Mouse (Mus musculus): ENCODE results near the gene Mcu. TPM values are rescaled to one million over a fixed set of nuclear protein-coding genes. Genes with fewer than 3 reads are reported as not detected.

Gene Mcu
- total and polyA plus RNA-seq, 3 experiments, result 4.9 to 5.7 (median 5.3) TPM

- peaks cover 14 to 33% of the 10 kb centered on the region in 2 experiments for H3K4me1 ChIP-seq (ENCODE audit: control insufficient read depth in 1 of 2, insufficient read depth in 2 of 2)
- in situ Hi-C loops (cut with MboI; ENCODE audit: low pct_ligation_motif_present, low pct_unique_long_range_greater_than_20kb, low sequenced_read_pairs) (no loop called here), dilution Hi-C loops (cut with MboI; ENCODE audit: extremely low pct_ligation_motif_present, extremely low pct_unique_long_range_greater_than_20kb, low sequenced_read_pairs) (no loop called here)
- no peak overlapping the region for H3K4me2 ChIP-seq (ENCODE audit: insufficient read depth, low read depth, poor library complexity, severe bottlenecking)
- H3K9me3 ChIP-seq (replicated peaks; ENCODE audit: low read length), result no peaks in the 10 kb centered on the region
- peaks cover 0 to 11% of the 10 kb centered on the region in 2 experiments for H3K36me3 ChIP-seq (replicated peaks in 1 of 2; ENCODE audit: control insufficient read depth in 1 of 2, insufficient read depth in 1 of 2, low read length in 1 of 2)
- no peak for DNase-seq (ENCODE audit: extremely low read depth)
- no peak overlapping the region for H3K9ac ChIP-seq (ENCODE audit: insufficient read depth, low read depth)
- no peak overlapping the region for H3K27ac ChIP-seq (ENCODE audit: insufficient read depth, low read depth)
- no peak overlapping the region for H3K4me3 ChIP-seq (replicated peaks in 1 of 3; ENCODE audit: low read depth in 2 of 3, low read length in 2 of 3, poor library complexity in 1 of 3)
- TF ChIP-seq MAX (IDR thresholded peaks at IDR 0.05; ENCODE audit: low read length), result no peak
- TF ChIP-seq ZNF384 (IDR thresholded peaks at IDR 0.05; ENCODE audit: low read depth, low read length), result peak; percentile 86
- peak; percentile 40; the same call in 1 of the 2 replicates for TF ChIP-seq EP300 (IDR thresholded peaks at IDR 0.05; ENCODE audit: low read length)
- peak; percentile 38; the same call in 1 of the 2 replicates for TF ChIP-seq ETS1 (conservative IDR thresholded peaks at IDR 0.05; ENCODE audit: low read depth, low read length)
- TF ChIP-seq JUND (conservative IDR thresholded peaks at IDR 0.05; ENCODE audit: low read depth, low read length), result peak; percentile 73; the same call in 1 of the 2 replicates
- TF ChIP-seq IRF4 (IDR thresholded peaks at IDR 0.05; ENCODE audit: low read depth, low read length), result peak; percentile 71
- TF ChIP-seq MEF2A (IDR thresholded peaks at IDR 0.05; ENCODE audit: borderline replicate concordance, low read depth, low read length), result peak; percentile 22; the same call in 1 of the 2 replicates
- TF ChIP-seq NELFE (IDR thresholded peaks at IDR 0.05; ENCODE audit: low read depth, low read length), result no peak
- H3K79me2 ChIP-seq (replicated peaks; ENCODE audit: control insufficient read depth, extremely low read depth, insufficient read depth, poor library complexity, severe bottlenecking), result no peaks in the 10 kb centered on the region; the same call in 1 of the 2 replicates
- H3K27me3 ChIP-seq (replicated peaks), result no peaks in the 10 kb centered on the region
Observed at GRCm38 (mm10) chr10:59580593-59581149, 35.8 kb downstream of the Mcu start.

- Histone ChIP-seq H3K79me2 (replicated peaks; ENCODE audit: control insufficient read depth, extremely low read depth, insufficient read depth, poor library complexity, severe bottlenecking) (no peaks in the 10 kb centered on the region; the same call in 1 of the 2 replicates), H3K9me3 (replicated peaks; ENCODE audit: low read length) (no peaks in the 10 kb centered on the region), H3K4me2 (ENCODE audit: insufficient read depth, low read depth, poor library complexity, severe bottlenecking) (no peak overlapping the region), H3K9ac (ENCODE audit: insufficient read depth, low read depth) (no peak overlapping the region), H3K36me3 (replicated peaks in 1 of 2; ENCODE audit: control insufficient read depth in 1 of 2, insufficient read depth in 1 of 2, low read length in 1 of 2) (peaks cover 0 to 11% of the 10 kb centered on the region in 2 experiments), H3K4me3 (replicated peaks in 1 of 3; ENCODE audit: low read depth in 2 of 3, low read length in 2 of 3, poor library complexity in 1 of 3) (no peak overlapping the region), H3K27ac (ENCODE audit: insufficient read depth, low read depth) (no peak overlapping the region), H3K4me1 (ENCODE audit: control insufficient read depth in 1 of 2, insufficient read depth in 2 of 2) (peaks cover 14 to 36% of the 10 kb centered on the region in 2 experiments), H3K27me3 (replicated peaks) (no peaks in the 10 kb centered on the region)
- TF ChIP-seq CHD1 (IDR thresholded peaks at IDR 0.05; ENCODE audit: low read depth, low read length) (no peak), PAX5 (IDR thresholded peaks at IDR 0.05; ENCODE audit: low read length) (no peak), BHLHE40 (IDR thresholded peaks at IDR 0.05; ENCODE audit: low read depth, low read length) (no peak), MAFK (IDR thresholded peaks at IDR 0.05; ENCODE audit: insufficient replicate concordance, low read length) (no peak), JUN (IDR thresholded peaks at IDR 0.05; ENCODE audit: insufficient read depth, low read depth, low read length) (no peak), UBTF (IDR thresholded peaks at IDR 0.05; ENCODE audit: low read depth, low read length) (no peak), IRF4 (IDR thresholded peaks at IDR 0.05; ENCODE audit: low read depth, low read length) (no peak), CTCF (conservative IDR thresholded peaks at IDR 0.05 in 1 of 2, IDR thresholded peaks at IDR 0.05 in 1 of 2; ENCODE audit: low read depth in 2 of 2, low read length in 2 of 2) (no peak), MXI1 (IDR thresholded peaks at IDR 0.05; ENCODE audit: low read depth, low read length) (no peak), TCF12 (IDR thresholded peaks at IDR 0.05; ENCODE audit: low read depth, low read length) (no peak), ZC3H11A (IDR thresholded peaks at IDR 0.05; ENCODE audit: low read depth, low read length) (no peak), NELFE (IDR thresholded peaks at IDR 0.05; ENCODE audit: low read depth, low read length) (no peak)
- in situ Hi-C loops (cut with MboI; ENCODE audit: low pct_ligation_motif_present, low pct_unique_long_range_greater_than_20kb, low sequenced_read_pairs) (no loop called here), dilution Hi-C loops (cut with MboI; ENCODE audit: extremely low pct_ligation_motif_present, extremely low pct_unique_long_range_greater_than_20kb, low sequenced_read_pairs) (no loop called here)
- no peak for DNase-seq (ENCODE audit: extremely low read depth)
Observed at GRCm38 (mm10) chr10:59579645-59580044, 36.8 kb downstream of the Mcu start.
